Mouse (Mus musculus): ENCODE results near the gene Pcyt1a. TPM values are rescaled to one million over a fixed set of nuclear protein-coding genes. Genes with fewer than 3 reads are reported as not detected.

Pcyt1a gene
- polyA plus RNA-seq, 1 experiment from 2014 or later = 48.0 TPM

GRCm38 (mm10) chr16:32506298-32506697 lies 75.6 kb downstream of the Pcyt1a start:
- peaks cover 3% of the 10 kb centered on the region; the same call in 1 of the 2 replicates for H3K27me3 ChIP-seq
- no peak overlapping the region for H3K4me3 ChIP-seq (replicated peaks)
- no peak overlapping the region for H3K4me2 ChIP-seq (replicated peaks)
- H3K4me1 ChIP-seq (replicated peaks) = peaks cover 16% of the 10 kb centered on the region
- H3K36me3 ChIP-seq = no peaks in the 10 kb centered on the region
- H3K27ac ChIP-seq = no peak overlapping the region
- no peak overlapping the region for H3K9ac ChIP-seq (replicated peaks)
- H3K9me3 ChIP-seq = no peaks in the 10 kb centered on the region
- no peak for ATAC-seq
- 79% methylated on average over 8 of the region's 8 CpGs for WGBS

DNA sequence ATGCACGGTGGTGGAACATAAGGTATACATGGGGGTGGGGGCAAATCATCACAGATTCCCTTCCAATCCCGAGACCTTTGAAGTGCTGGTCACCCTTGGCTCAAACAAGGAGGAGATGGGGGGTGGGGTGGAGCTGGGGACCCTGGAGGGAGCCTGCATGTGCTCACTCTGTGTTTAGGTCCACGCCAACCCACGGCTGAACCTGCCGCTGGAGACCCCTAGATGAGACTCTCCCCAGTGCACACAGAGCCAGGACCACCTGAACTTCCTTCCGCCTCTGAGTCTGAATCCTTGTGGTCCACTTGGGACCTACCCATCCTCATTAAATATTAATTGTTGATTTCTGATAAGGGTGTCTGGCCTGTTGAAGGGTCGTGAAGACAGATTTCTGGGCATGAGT lies 76.1 kb downstream of the Pcyt1a start:
- no peak overlapping the region for H3K4me2 ChIP-seq (replicated peaks)
- WGBS = 70% methylated on average over 7 of the region's 7 CpGs
- no peak overlapping the region for H3K9ac ChIP-seq (replicated peaks)
- no peak overlapping the region for H3K4me3 ChIP-seq (replicated peaks)
- H3K9me3 ChIP-seq = no peaks in the 10 kb centered on the region
- H3K27ac ChIP-seq = no peak overlapping the region
- no peaks in the 10 kb centered on the region for H3K36me3 ChIP-seq
- ATAC-seq = no peak
- peaks cover 17% of the 10 kb centered on the region for H3K4me1 ChIP-seq (replicated peaks)
- peaks cover 3% of the 10 kb centered on the region; the same call in 1 of the 2 replicates for H3K27me3 ChIP-seq

- no peaks in the 10 kb centered on the region for H3K9me3 ChIP-seq
These were observed 76.7 kb downstream of the Pcyt1a start for GRCm38 (mm10) chr16:32507407-32507806.

DNA sequence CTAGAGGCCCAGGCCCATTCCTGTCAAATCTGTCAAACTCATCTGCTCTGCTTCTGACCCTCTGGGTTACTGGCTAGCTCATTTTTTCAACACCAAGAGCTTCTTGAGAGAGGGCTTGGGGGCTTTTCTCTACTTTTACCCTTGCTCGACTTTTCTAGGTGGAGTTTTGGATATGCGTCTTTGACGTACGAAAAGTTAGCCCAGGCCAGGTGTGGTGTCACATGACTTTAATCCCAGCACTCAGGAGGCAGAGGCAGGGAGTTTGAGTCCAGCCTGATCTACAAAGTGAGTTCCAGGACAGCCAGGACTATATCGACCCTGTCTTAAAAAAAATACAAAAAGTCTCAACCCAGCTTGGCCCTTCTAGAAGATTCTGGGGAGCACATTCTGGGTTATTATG lies 77.3 kb downstream of the Pcyt1a start:
- ATAC-seq = no peak
- H3K36me3 ChIP-seq = no peaks in the 10 kb centered on the region
- no peak overlapping the region for H3K4me3 ChIP-seq (replicated peaks)
- peaks cover 3% of the 10 kb centered on the region; the same call in 1 of the 2 replicates for H3K27me3 ChIP-seq
- H3K4me1 ChIP-seq (replicated peaks) = peaks cover 17% of the 10 kb centered on the region
- H3K4me2 ChIP-seq (replicated peaks) = no peak overlapping the region
- H3K9me3 ChIP-seq = no peaks in the 10 kb centered on the region
- no peak overlapping the region for H3K9ac ChIP-seq (replicated peaks)
- 89% methylated on average over 5 of the region's 5 CpGs for WGBS
- no peak overlapping the region for H3K27ac ChIP-seq

More at GRCm38 (mm10) chr16:32507407-32507806, 76.7 kb downstream of the Pcyt1a start:
- Histone ChIP-seq H3K27ac (no peak overlapping the region), H3K36me3 (no peaks in the 10 kb centered on the region), H3K27me3 (peaks cover 3% of the 10 kb centered on the region; the same call in 1 of the 2 replicates), H3K4me1 (replicated peaks) (peaks cover 17% of the 10 kb centered on the region), H3K4me2 (replicated peaks) (no peak overlapping the region), H3K9ac (replicated peaks) (no peak overlapping the region), H3K4me3 (replicated peaks) (no peak overlapping the region)
- 22% methylated on average over 9 of the region's 9 CpGs for whole genome bisulfite sequencing
- no peak for ATAC-seq

DNA sequence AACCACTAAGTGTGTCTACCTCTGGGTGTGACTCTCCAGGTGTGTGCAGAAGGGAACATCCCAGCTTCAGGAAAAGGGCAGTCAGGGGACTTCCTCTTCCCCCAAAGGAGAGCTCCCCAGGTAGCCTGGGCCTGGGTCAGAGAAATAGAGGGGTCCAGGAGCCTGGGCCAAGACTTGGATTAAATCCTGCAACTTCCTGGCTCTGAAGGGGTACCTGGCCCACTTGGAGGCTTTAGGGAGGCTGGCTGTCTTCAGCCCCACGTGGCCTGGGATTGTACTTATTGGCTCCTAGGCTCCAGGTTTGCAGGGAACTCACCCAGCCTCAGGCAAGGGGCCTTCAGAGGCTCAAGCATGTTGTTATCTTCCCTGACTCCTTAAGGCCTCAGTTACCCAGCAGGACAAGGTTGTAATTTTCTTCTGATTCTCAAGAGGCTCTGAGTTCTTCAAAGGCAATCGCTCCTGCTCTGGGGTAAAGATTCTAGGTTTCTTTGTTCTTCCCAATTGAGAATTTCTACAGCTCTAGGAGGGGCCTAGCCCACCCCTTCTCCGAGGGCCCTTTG lies 77.9 kb downstream of the Pcyt1a start:
- no peak overlapping the region for H3K4me3 ChIP-seq (replicated peaks)
- ATAC-seq = no peak
- no peaks in the 10 kb centered on the region for H3K36me3 ChIP-seq
- no peak overlapping the region for H3K9ac ChIP-seq (replicated peaks)
- WGBS = 44% methylated on average over 3 of the region's 3 CpGs
- no peaks in the 10 kb centered on the region for H3K9me3 ChIP-seq
- peaks cover 17% of the 10 kb centered on the region for H3K4me1 ChIP-seq (replicated peaks)
- H3K27me3 ChIP-seq = peaks cover 3% of the 10 kb centered on the region; the same call in 1 of the 2 replicates
- H3K4me2 ChIP-seq (replicated peaks) = no peak overlapping the region
- H3K27ac ChIP-seq = 0 out of 2 replicates have a peak overlapping the region, but pooled peaks have one; percentile 37

DNA sequence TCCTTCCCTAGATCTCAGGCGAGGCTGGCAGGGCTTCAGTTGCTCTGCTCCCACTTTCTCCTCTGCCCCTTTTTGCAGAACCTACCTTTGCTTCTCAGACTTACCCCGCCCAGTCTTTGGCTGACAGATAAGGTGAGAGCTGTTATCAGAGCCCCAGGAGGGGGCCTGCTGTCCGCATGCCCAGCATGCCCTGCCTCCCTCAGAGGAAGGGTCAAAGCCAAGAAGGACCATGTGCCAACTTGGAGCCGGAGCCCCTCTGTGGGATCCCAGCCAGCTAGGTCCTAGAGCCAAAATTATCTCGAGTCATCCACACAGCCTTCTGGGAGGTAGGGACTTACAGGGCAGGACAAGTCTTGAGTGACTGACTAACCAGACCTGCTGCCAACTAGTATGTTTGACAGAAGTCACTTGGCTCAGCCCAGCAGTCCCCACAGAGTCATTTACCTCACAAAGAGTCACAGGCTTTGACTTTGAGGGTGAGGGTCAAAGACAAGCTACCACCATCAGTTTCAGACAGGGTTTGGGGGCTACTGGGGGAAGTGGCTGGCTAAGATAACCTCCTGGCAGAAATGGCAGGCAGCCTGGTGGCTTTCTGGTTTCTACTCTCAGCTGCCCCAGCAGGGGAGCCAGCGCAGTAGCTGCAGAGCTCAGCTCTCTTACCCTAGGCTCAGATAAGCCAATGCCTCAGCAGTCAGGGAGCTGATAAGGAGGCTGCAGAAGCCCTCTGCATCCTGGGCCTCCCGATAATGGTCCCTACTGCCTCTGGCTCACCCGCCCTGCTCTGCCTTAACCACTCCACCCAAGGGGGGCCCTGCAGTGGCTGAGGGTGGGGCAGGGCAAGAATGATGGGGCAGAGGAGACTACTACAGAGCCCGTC lies 78.6 kb downstream of the Pcyt1a start:
- peaks cover 17% of the 10 kb centered on the region for H3K4me1 ChIP-seq (replicated peaks)
- no peaks in the 10 kb centered on the region for H3K9me3 ChIP-seq
- no peak overlapping the region for H3K9ac ChIP-seq (replicated peaks)
- H3K27me3 ChIP-seq = peaks cover 3% of the 10 kb centered on the region; the same call in 1 of the 2 replicates
- H3K27ac ChIP-seq = 0 out of 2 replicates have a peak overlapping the region, but pooled peaks have one; percentile 35
- H3K4me3 ChIP-seq (replicated peaks) = no peak overlapping the region
- 54% methylated on average over 9 of the region's 9 CpGs for WGBS
- no peaks in the 10 kb centered on the region for H3K36me3 ChIP-seq
- no peak overlapping the region for H3K4me2 ChIP-seq (replicated peaks)
- peak; percentile 60 for ATAC-seq

DNA sequence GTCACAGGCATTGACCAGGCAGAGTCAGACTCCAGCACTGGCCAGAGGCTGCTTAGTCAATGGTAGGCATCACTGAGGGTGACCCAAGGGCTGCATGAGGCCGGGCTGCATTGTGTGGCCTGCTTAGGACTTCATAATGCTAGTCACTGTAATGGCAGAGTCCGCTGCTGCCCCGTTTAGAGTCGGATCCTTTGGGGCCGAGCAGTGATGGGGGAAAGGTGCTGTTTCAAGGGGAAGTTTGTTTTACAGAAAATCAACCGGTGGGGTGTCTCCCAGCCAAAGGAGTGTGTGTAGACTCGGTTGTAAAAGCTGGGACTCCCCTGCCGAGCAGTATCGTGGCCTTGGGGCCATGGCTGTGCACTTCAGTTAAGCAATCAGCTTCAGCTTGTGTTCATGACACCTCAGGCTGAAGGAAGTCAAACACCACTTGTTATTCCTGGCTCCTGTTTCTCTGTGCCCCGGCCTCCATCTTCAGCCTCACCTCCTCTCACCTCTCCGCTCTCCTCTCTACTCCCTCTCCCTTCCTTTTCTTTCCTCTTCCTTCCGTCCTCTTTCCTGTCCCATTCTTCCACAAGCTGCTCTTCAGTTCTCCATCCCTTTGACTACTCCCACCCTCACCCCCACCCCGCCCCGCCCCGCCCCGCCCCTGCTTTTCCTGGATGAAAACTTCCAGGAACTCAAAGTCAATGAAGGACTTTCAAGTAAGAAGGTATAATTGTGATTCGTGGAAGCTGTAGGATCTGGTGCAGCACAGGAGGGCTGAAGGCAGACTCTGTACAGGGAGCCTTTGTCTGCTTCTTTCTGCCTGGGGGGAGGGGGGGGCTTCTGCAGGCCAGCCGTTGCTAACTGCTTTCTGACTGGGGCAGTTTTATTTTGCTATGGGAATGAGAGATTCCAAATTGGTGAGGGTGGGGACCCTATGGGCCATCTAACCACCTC lies 79.9 kb downstream of the Pcyt1a start:
- Histone ChIP-seq H3K4me2 (replicated peaks) (no peak overlapping the region), H3K27me3 (peaks cover under 1% of the 10 kb centered on the region; the same call in 1 of the 2 replicates), H3K4me3 (replicated peaks) (no peak overlapping the region), H3K27ac (peak overlapping the region; percentile 14; the same call in 1 of the 2 replicates), H3K36me3 (no peaks in the 10 kb centered on the region), H3K9me3 (no peaks in the 10 kb centered on the region), H3K4me1 (replicated peaks) (peaks cover 24% of the 10 kb centered on the region), H3K9ac (replicated peaks) (no peak overlapping the region)
- WGBS = 69% methylated on average over 18 of the region's 18 CpGs
- no peak for ATAC-seq

DNA sequence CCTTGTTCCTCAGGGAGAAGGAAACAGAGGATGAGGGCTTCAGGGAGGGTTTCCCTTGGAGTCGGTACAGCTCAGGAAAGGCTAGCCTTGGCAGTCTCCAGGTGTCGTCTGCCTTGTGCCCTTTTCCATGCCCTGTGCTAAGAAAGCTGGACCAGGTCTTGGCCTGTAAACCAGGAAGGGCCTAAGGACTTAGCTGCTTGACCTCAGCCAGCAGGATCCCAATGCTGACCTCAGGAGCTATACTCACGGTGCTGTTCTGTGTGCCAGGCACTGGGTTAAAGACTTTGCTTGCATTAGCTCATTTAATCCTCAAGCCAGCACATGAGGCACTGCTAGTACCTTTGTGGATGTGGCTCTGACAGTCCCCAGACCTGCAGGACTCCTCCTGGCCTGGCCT lies 80.6 kb downstream of the Pcyt1a start:
- no peaks in the 10 kb centered on the region for H3K27me3 ChIP-seq
- ATAC-seq = no peak
- WGBS = 66% methylated on average over 3 of the region's 3 CpGs

GRCm38 (mm10) chr16:32511827-32512490 lies 81.2 kb downstream of the Pcyt1a start:
- H3K4me1 ChIP-seq (replicated peaks) = peaks cover 35% of the 10 kb centered on the region
- no peaks in the 10 kb centered on the region for H3K9me3 ChIP-seq
- ATAC-seq = no peak
- H3K27me3 ChIP-seq = no peaks in the 10 kb centered on the region
- H3K9ac ChIP-seq (replicated peaks) = no peak overlapping the region
- H3K27ac ChIP-seq = no peak overlapping the region
- no peaks in the 10 kb centered on the region for H3K36me3 ChIP-seq
- WGBS = 87% methylated on average over 8 of the region's 8 CpGs
- no peak overlapping the region for H3K4me3 ChIP-seq (replicated peaks)
- H3K4me2 ChIP-seq (replicated peaks) = no peak overlapping the region

More for the DNA sequence above, 80.6 kb downstream of the Pcyt1a start:
- H3K4me3 ChIP-seq (replicated peaks) = no peak overlapping the region
- no peaks in the 10 kb centered on the region for H3K9me3 ChIP-seq
- peaks cover 31% of the 10 kb centered on the region for H3K4me1 ChIP-seq (replicated peaks)
- H3K4me2 ChIP-seq (replicated peaks) = no peak overlapping the region
- H3K9ac ChIP-seq (replicated peaks) = no peak overlapping the region
- H3K27ac ChIP-seq = no peak overlapping the region
- H3K36me3 ChIP-seq = no peaks in the 10 kb centered on the region

DNA sequence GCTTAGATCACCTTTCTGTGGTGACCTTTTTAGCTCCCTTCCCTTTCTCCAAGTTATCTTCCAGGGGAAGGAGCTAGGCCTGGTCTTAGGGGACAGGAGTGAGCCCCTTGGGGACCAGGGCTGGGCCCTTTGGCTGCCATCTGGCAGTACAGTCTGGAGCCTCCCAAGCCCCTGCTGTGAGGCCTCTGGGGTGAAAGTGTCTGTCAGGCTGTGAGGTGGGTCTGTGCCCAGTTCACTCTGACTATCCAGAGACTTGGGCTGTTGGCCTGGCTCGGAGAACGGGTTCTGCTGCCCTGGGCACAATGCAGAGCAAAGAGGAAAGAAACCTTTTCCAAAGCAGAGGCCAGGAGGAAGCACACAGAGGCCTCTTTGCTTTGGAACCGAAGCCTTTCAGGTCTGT lies 82.2 kb downstream of the Pcyt1a start:
- no peak for ATAC-seq
- Histone ChIP-seq H3K9me3 (no peaks in the 10 kb centered on the region), H3K4me1 (replicated peaks) (peaks cover 35% of the 10 kb centered on the region), H3K4me2 (replicated peaks) (no peak overlapping the region), H3K4me3 (replicated peaks) (no peak overlapping the region), H3K27ac (0 out of 2 replicates have a peak overlapping the region, but pooled peaks have one; percentile 26), H3K36me3 (no peaks in the 10 kb centered on the region), H3K27me3 (no peaks in the 10 kb centered on the region), H3K9ac (replicated peaks) (no peak overlapping the region)
- 90% methylated on average over 3 of the region's 3 CpGs for WGBS

GRCm38 (mm10) chr16:32513401-32513800 lies 82.7 kb downstream of the Pcyt1a start:
- WGBS = 95% methylated on average over 6 of the region's 6 CpGs
- H3K4me3 ChIP-seq (replicated peaks) = no peak overlapping the region
- no peak for ATAC-seq

More at GRCm38 (mm10) chr16:32513401-32513800, 82.7 kb downstream of the Pcyt1a start:
- Histone ChIP-seq H3K9ac (replicated peaks) (no peak overlapping the region), H3K9me3 (no peaks in the 10 kb centered on the region), H3K27me3 (no peaks in the 10 kb centered on the region), H3K27ac (no peak overlapping the region), H3K4me2 (replicated peaks) (no peak overlapping the region), H3K36me3 (no peaks in the 10 kb centered on the region), H3K4me1 (replicated peaks) (peaks cover 35% of the 10 kb centered on the region)
